Mouse (Mus musculus) thymus, postnatal 25 days (tissue): ENCODE measurements around the gene Depdc1a.
"Not testable (repeated sequence)": the region's sequence is repeated elsewhere in the genome, so short reads cannot be mapped to it uniquely, and the experiment has no call there.

Experiments
- DNase-seq: peaks from one replicate; pipeline ENCODE4 v3.0.0; 2022

The Depdc1a gene

DNA sequence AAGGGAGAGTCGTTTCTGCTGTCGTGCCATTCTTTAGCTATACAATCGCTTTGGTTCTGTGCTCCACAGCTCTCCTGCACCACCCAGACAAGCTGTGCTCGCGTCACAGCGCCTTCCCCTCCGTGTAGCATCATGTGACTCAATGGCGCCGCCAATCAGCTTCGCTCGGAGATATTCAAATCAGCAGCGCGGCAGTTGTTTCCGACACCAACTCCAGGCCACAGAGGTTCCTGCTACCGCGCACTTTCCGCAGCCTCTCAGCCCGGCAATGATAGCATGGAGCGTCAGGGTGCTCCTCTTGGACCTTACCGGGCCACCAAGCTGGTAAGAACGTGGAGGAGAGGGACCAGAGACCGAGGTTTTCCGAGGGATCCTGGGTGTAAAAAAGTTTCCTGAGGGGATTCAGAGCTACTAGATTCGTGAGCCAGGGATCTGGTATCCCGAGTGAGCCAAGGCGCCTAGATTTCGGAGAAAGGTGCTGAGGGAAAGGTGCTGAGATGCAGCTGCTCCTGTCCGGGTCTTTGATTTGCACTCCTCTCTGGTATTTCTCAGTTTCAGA lies at the start of gene Depdc1a:
TSS of gene Depdc1a (plus strand) at position 191 of the 559 bp plus-strand sequence.
- DNase-seq, result peak; percentile 95

DNA sequence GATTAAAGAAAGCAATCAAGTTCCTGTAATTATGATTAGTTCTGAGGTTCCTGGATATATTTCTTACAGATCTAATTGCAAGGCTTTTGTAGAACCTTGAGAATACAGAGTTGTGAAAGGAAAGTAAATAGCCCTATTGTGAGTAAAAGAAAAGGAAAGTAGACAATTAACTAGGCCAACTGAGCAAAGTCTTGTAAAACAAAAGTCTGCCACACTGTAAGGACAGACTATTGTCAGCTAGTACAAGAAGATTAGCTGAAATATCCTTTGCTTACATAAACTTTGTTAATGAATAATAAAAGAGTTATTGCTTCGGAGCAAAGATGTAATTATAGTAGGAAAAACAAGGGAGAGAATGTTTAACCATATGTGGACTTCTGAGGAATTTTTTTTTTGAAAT lies 25.2 kb upstream of the Depdc1a start:
- DNase-seq, result no peak

DNA sequence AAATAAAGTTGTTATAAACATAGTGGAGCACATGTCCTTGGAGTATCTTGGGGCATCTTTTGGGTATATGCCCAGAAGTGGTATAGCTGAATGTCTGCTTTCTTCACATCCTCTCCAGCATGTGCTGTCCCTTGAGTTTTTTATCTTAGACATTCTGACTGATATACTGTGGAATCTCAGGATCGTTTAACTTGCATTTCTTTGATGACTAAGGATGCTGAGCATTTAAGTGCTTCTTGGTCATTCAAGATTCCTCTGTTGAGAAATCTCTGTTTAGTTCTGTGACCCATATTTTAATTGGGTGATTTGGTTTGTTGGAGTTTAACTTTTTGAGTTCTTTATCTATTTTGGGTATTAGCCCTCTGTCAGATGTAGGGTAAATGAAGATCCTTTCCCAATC lies 19.8 kb upstream of the Depdc1a start:
- no peak for DNase-seq

DNA sequence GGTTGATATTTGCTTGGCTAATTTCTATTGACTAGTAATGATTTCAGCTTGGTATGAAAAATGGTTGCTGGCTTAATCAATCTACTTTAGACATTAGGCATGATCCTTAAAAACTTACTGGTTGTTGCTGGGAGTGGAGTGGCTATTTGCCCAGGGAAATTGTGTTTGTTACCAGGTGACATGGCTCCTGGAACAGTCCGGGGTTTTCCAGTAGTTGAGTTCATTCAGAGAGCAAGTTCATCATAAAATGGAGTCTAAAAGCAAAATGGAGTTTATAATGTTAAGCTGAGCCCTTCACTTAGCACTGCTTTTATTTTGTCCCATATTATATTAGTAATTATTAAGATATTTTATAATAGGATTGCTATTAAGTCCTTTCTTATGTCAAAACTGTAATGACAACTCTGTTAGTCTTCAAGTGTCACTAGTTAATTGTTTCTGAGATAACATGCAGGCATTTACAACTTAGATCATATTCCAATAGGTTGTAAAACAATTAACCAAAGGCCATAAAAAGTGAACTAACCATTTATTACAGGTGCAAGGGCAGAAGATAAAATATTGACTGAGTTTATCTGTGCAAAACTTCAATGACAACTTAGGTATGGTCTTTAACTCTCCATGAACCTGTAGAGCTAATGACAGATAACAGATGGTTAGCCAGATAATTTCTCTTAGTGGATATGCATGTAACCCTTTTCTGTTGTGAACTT lies 17.8 kb upstream of the Depdc1a start:
- no peak for DNase-seq

DNA sequence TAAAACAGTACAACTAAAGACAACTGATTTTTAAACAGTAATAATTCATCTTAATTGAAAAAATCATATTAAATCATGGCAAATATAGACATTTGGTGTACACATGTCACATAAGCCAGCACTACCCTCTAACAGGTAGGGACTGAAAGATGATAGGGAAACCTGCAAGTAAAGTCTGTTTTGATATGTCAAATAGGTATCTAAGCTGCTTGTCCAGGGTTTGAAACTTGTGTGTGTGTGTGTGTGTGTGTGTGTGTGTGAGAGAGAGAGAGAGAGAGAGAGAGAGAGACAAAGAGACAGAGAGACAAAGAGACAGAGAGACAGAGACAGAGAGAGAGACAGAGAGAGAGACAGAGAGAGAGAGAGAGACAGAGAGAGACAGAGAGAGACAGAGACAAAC lies 524 bp upstream of the Depdc1a start:
- not testable (repeated sequence) for DNase-seq

DNA sequence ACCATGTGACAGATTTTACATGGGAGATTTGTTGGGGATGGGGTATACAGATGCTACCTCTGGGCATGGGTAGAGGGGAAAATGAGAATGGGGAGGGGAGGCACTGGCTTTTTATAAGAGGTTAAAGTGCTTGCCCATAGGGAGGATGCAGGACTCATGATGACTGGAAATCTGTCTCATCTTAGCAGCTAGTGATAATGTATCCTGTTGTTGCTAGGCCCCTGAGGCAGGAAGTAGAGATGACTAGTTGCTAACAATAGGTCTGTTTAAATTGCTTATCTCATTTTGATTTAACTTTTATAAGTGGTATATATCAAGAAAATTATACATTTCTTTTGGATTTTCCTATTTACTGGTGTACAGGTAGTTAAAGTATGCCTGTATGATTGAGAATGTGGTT lies 13.7 kb downstream of the Depdc1a start:
- DNase-seq, result no peak

DNA sequence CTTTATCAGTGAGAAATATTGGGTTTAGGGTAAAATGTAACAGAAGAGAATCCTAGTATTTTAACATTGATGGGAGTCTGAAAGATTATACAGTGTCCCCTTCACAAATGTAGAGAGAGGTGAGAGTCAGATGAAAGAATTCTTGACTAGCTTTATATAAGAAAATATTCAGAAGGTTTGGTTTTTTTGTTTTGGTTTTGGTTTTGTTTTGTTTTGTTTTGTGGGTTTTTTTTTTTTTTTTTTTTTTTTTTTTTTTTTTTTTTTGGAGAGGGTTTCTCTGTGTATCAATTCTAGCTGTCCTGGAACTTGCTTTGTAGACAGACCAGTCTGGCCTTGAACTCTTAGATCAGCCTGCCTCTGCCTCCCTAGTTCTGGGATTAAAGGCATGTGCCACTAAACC lies 33.3 kb downstream of the Depdc1a start:
- no peak for DNase-seq

DNA sequence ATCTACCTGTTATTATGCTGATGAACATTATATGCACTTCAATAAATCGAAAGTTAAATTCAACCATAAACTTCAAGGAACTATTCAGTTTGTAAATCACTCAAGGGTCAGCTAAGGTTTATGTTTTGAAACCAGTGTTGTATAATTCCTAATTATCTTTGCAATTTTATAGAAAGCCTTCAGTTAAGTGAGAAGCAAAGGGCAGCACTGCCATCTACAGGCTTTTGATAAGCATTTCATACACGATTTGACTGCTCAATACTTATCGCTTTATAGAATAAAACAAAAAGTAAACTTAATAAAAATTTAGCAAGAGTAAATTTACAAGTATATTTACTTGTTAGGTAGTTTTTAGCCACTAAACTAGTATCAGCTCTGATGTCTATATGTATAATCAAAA lies 53.1 kb downstream of the Depdc1a start:
- no peak for DNase-seq

DNA sequence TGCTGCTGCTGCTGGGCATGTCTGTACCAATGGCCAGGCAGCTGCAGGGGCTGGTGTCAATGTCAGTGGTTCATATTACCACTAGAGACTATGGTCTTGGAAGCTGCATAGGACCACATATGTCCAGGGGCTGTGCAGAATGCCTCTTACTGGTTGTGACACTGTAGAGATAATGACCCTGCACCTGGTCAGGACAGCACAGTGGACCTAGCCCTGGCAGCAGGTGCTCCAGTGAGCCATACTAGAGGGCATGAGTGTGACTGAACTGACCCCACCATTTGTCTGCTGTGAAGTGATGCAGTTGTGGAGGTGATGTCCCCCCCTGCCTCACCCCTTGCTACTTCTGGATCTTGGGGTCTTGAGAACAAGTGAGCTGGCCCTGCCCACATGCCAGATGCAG lies 55.0 kb downstream of the Depdc1a start:
- no peak for DNase-seq
